Mouse (Mus musculus) splenic B cell, adult 2 months (primary cell): Measurements from ENCODE around the gene Paqr9.
"Not testable (repeated sequence)": the region's sequence is repeated elsewhere in the genome, so short reads cannot be mapped to it uniquely, and the experiment has no call there.

Experiments
- DNase-seq: peaks from one replicate; pipeline ENCODE4 v3.0.0-alpha.2; 2011; ENCODE audit warnings: low read depth, low spot score
- H3K27me3 ChIP-seq: 2 replicates; pipeline ENCODE4 v1.6.1; 2012; ENCODE audit warnings: mild to moderate bottlenecking, low read length, moderate library complexity, mixed read lengths; ENCODE audit not compliant: control insufficient read depth, poor library complexity, insufficient read depth, severe bottlenecking
- H3K36me3 ChIP-seq: 2 replicates; pipeline ENCODE4 v1.6.1; 2012; ENCODE audit warnings: mild to moderate bottlenecking, low read length, moderate library complexity, mixed read lengths; ENCODE audit not compliant: control insufficient read depth, poor library complexity, insufficient read depth, severe bottlenecking

Paqr9 gene

GRCm38 (mm10) chr9:95559059-95559935, at the start of gene Paqr9:
Paqr9 (plus strand) TSS chr9:95559657.
- DNase-seq: no peak
- no peaks in the 10 kb centered on the region for H3K36me3 ChIP-seq
- no peaks in the 10 kb centered on the region for H3K27me3 ChIP-seq

GRCm38 (mm10) chr9:95510693-95511404, 48.6 kb upstream of the Paqr9 start:
- Histone ChIP-seq H3K27me3 (no peaks in the 10 kb centered on the region), H3K36me3 (no peaks in the 10 kb centered on the region)
- no peak for DNase-seq

GRCm38 (mm10) chr9:95511472-95512330, 47.8 kb upstream of the Paqr9 start, which contains the start of gene U2surp:
U2surp (minus strand) TSS chr9:95511996.
- H3K27me3 ChIP-seq: no peaks in the 10 kb centered on the region
- H3K36me3 ChIP-seq: no peaks in the 10 kb centered on the region
- DNase-seq: peak; percentile 97

GRCm38 (mm10) chr9:95512331-95513030, 47.0 kb upstream of the Paqr9 start:
- H3K36me3 ChIP-seq: no peaks in the 10 kb centered on the region
- no peak for DNase-seq
- H3K27me3 ChIP-seq: no peaks in the 10 kb centered on the region

GRCm38 (mm10) chr9:95513776-95514175, 45.7 kb upstream of the Paqr9 start:
- Histone ChIP-seq H3K36me3 (no peaks in the 10 kb centered on the region), H3K27me3 (no peaks in the 10 kb centered on the region)
- no peak for DNase-seq

GRCm38 (mm10) chr9:95514361-95514760, 45.1 kb upstream of the Paqr9 start:
- DNase-seq, H3K36me3 ChIP-seq: not testable (repeated sequence)

GRCm38 (mm10) chr9:95520563-95520962, 38.9 kb upstream of the Paqr9 start:
- DNase-seq: no peak
- Histone ChIP-seq H3K27me3 (no peaks in the 10 kb centered on the region), H3K36me3 (no peaks in the 10 kb centered on the region)

More at GRCm38 (mm10) chr9:95514361-95514760, 45.1 kb upstream of the Paqr9 start:
- H3K27me3 ChIP-seq: not testable (repeated sequence)

GRCm38 (mm10) chr9:95521031-95521430, 38.4 kb upstream of the Paqr9 start:
- no peak for DNase-seq

GRCm38 (mm10) chr9:95521566-95521965, 37.9 kb upstream of the Paqr9 start:
- Histone ChIP-seq H3K36me3 (no peaks in the 10 kb centered on the region), H3K27me3 (no peaks in the 10 kb centered on the region)
- DNase-seq: no peak

More at GRCm38 (mm10) chr9:95521031-95521430, 38.4 kb upstream of the Paqr9 start:
- no peaks in the 10 kb centered on the region for H3K27me3 ChIP-seq
- H3K36me3 ChIP-seq: no peaks in the 10 kb centered on the region

- DNase-seq: no peak
- H3K27me3 ChIP-seq: no peaks in the 10 kb centered on the region
- H3K36me3 ChIP-seq: no peaks in the 10 kb centered on the region
Measured at GRCm38 (mm10) chr9:95522561-95522960, 36.9 kb upstream of the Paqr9 start.

- no peaks in the 10 kb centered on the region for H3K36me3 ChIP-seq
- no peaks in the 10 kb centered on the region for H3K27me3 ChIP-seq
- no peak for DNase-seq
Measured at GRCm38 (mm10) chr9:95525376-95525775, 34.1 kb upstream of the Paqr9 start.

- no peaks in the 10 kb centered on the region for H3K36me3 ChIP-seq
- H3K27me3 ChIP-seq: no peaks in the 10 kb centered on the region
- peak; percentile 29 for DNase-seq
Measured at GRCm38 (mm10) chr9:95525961-95526360, 33.5 kb upstream of the Paqr9 start.

- DNase-seq: no peak
- Histone ChIP-seq H3K36me3 (no peaks in the 10 kb centered on the region), H3K27me3 (no peaks in the 10 kb centered on the region)
Measured at GRCm38 (mm10) chr9:95527676-95528075, 31.8 kb upstream of the Paqr9 start.

GRCm38 (mm10) chr9:95531144-95531543, 28.3 kb upstream of the Paqr9 start:
- H3K36me3 ChIP-seq: no peaks in the 10 kb centered on the region
- H3K27me3 ChIP-seq: no peaks in the 10 kb centered on the region
- no peak for DNase-seq
